Mouse (Mus musculus) inflammation-experienced regulatory T-cells, adult 6 months (primary cell): Measurements from ENCODE around the gene Mnx1. TPM values are rescaled to one million over a fixed set of nuclear protein-coding genes. Genes with fewer than 3 reads are reported as not detected.
"Not testable (repeated sequence)": the region's sequence is repeated elsewhere in the genome, so short reads cannot be mapped to it uniquely, and the experiment has no call there.

Experiments
- ATAC-seq: one replicate; pipeline ENCODE4 v1.8.0; 2017
- polyA plus RNA-seq, 3 experiments: library from polyadenylated mRNA; unstranded; fragments of 100-300 nt; shearing (Covaris generic); gene quantifications; one replicate each; pipeline ENCODE4 v1.2.1; 2017

Mnx1 gene
- polyA plus RNA-seq, 3 experiments from 2014 or later: not detected

- no peak for ATAC-seq
Observed at GRCm38 (mm10) chr5:29468351-29469065, 9.8 kb downstream of the Mnx1 start.

GRCm38 (mm10) chr5:29467489-29468350 lies 10.6 kb downstream of the Mnx1 start:
- ATAC-seq: no peak

GRCm38 (mm10) chr5:29462943-29463686 lies 15.2 kb downstream of the Mnx1 start:
- no peak for ATAC-seq

- no peak for ATAC-seq
Observed at GRCm38 (mm10) chr5:29456895-29457656, 21.2 kb downstream of the Mnx1 start.

GRCm38 (mm10) chr5:29452352-29452751 lies 25.9 kb downstream of the Mnx1 start:
- no peak for ATAC-seq

- ATAC-seq: no peak
Observed at GRCm38 (mm10) chr5:29445275-29445674, 33.0 kb downstream of the Mnx1 start.

GRCm38 (mm10) chr5:29436728-29437127 lies 41.5 kb downstream of the Mnx1 start:
- ATAC-seq: not testable (repeated sequence)

- no peak for ATAC-seq
Observed at GRCm38 (mm10) chr5:29435491-29435890, 42.8 kb downstream of the Mnx1 start.

- ATAC-seq: peak; percentile 40
Observed at GRCm38 (mm10) chr5:29434872-29435358, 43.4 kb downstream of the Mnx1 start.

GRCm38 (mm10) chr5:29434228-29434871 lies 43.9 kb downstream of the Mnx1 start, which contains the start of gene Nom1:
Gene Nom1 (plus strand): TSS chr5:29434664.
- ATAC-seq: peak; percentile 99

GRCm38 (mm10) chr5:29423330-29423729 lies 54.9 kb downstream of the Mnx1 start:
- ATAC-seq: not testable (repeated sequence)

Other genes starting within 250 kb of the Mnx1 start
- gene Lmbr1, start 100.1 kb downstream of the Mnx1 start, polyA plus RNA-seq: 1 to 10 TPM in 1 of 3 experiments, under 1 TPM in 2; 0.50 to 1.5 (median 0.85) TPM
- gene Nom1, start 43.8 kb downstream of the Mnx1 start, polyA plus RNA-seq: 10 to 100 TPM in 2 of 3 experiments, 1 to 10 TPM in 1; 7.8 to 14.4 (median 11.4) TPM
- 10 to 100 TPM; 16.3 to 23.7 (median 21.3) TPM for gene Ube3c, start 90.8 kb upstream of the Mnx1 start, polyA plus RNA-seq